Mouse (Mus musculus) B cell, adult 2 months (primary cell): ENCODE results near the gene Stox2.

Experiments
- DNase-seq, 2 experiments: peaks; one replicate each; pipeline ENCODE4 v3.0.0; 2022

The Stox2 gene

GRCm38 (mm10) chr8:47404852-47405251 lies 41.3 kb downstream of the Stox2 start:
- no peak for DNase-seq

- no peak for DNase-seq
These were observed 53.2 kb downstream of the Stox2 start for GRCm38 (mm10) chr8:47392927-47393326.

GRCm38 (mm10) chr8:47392290-47392689 lies 53.9 kb downstream of the Stox2 start:
- no peak for DNase-seq

GRCm38 (mm10) chr8:47391844-47392243 lies 54.3 kb downstream of the Stox2 start:
- no peak for DNase-seq

GRCm38 (mm10) chr8:47389430-47389829 lies 56.7 kb downstream of the Stox2 start:
- no peak for DNase-seq

GRCm38 (mm10) chr8:47388171-47388570 lies 58.0 kb downstream of the Stox2 start:
- no peak for DNase-seq

GRCm38 (mm10) chr8:47385810-47386209 lies 60.4 kb downstream of the Stox2 start:
- DNase-seq, result peak; percentile 15 to 17

- no peak for DNase-seq
These were observed 62.0 kb downstream of the Stox2 start for GRCm38 (mm10) chr8:47384151-47384550.

GRCm38 (mm10) chr8:47383632-47384031 lies 62.5 kb downstream of the Stox2 start:
- no peak for DNase-seq

GRCm38 (mm10) chr8:47381216-47381615 lies 64.9 kb downstream of the Stox2 start:
- DNase-seq, result no peak

GRCm38 (mm10) chr8:47380725-47381124 lies 65.4 kb downstream of the Stox2 start:
- no peak for DNase-seq

- no peak for DNase-seq
These were observed 66.1 kb downstream of the Stox2 start for GRCm38 (mm10) chr8:47380075-47380474.

GRCm38 (mm10) chr8:47376651-47377050 lies 69.5 kb downstream of the Stox2 start:
- no peak for DNase-seq

GRCm38 (mm10) chr8:47373757-47374156 lies 72.4 kb downstream of the Stox2 start:
- no peak for DNase-seq

GRCm38 (mm10) chr8:47371539-47371938 lies 74.6 kb downstream of the Stox2 start:
- peak; percentile 35 to 38 for DNase-seq

- no peak for DNase-seq
These were observed 75.1 kb downstream of the Stox2 start for GRCm38 (mm10) chr8:47371081-47371480.

- peak; percentile 82 to 83 for DNase-seq
These were observed 75.6 kb downstream of the Stox2 start for GRCm38 (mm10) chr8:47370421-47371080.

- DNase-seq, result no peak
These were observed 76.2 kb downstream of the Stox2 start for GRCm38 (mm10) chr8:47369949-47370348.

- DNase-seq, result no peak
These were observed 77.0 kb downstream of the Stox2 start for GRCm38 (mm10) chr8:47369044-47369769.

- DNase-seq, result no peak
These were observed 79.1 kb downstream of the Stox2 start for GRCm38 (mm10) chr8:47367029-47367428.

GRCm38 (mm10) chr8:47363271-47363670 lies 82.9 kb downstream of the Stox2 start:
- no peak for DNase-seq

- no peak for DNase-seq
These were observed 90.7 kb downstream of the Stox2 start for GRCm38 (mm10) chr8:47355340-47355906.

- no peak for DNase-seq
These were observed 91.5 kb downstream of the Stox2 start for GRCm38 (mm10) chr8:47354523-47355168.
